Mouse (Mus musculus) midbrain, postnatal 0 days (tissue): ENCODE data around the gene Reep3. TPM values are rescaled to one million over a fixed set of nuclear protein-coding genes. Genes with fewer than 3 reads are reported as not detected.

ENCODE experiments used
- ATAC-seq: fragments of 200-750 bp; cut with Nextera tagmentation; 2 replicates; pipeline ENCODE4 v1.8.0; 2017; ENCODE audit warnings: moderate number of reproducible peaks, mild to moderate bottlenecking, moderate TSS enrichment, moderate library complexity; ENCODE audit not compliant: low FRiP score
- DNase-seq: peaks from one replicate; pipeline ENCODE4 v3.0.0-alpha.2; 2015; ENCODE audit warnings: low spot score
- H3K27ac ChIP-seq: fragments of 300-500 bp; sonication (generic); 2 replicates; pipeline ENCODE4 v1.5.1; 2014; ENCODE audit warnings: low read depth, mild to moderate bottlenecking, low read length, mixed read lengths
- H3K27me3 ChIP-seq: fragments of 300-500 bp; sonication (generic); 2 replicates; pipeline ENCODE4 v1.6.1; 2014; ENCODE audit warnings: low read length, control low read depth, mixed read lengths; ENCODE audit not compliant: insufficient read depth
- H3K36me3 ChIP-seq: fragments of 300-500 bp; sonication (generic); 2 replicates; pipeline ENCODE4 v1.6.1; 2014; ENCODE audit warnings: low read length, control low read depth, mixed read lengths; ENCODE audit not compliant: insufficient read depth
- H3K4me1 ChIP-seq: fragments of 300-500 bp; sonication (generic); 2 replicates; pipeline ENCODE4 v1.6.1; 2014; ENCODE audit warnings: mild to moderate bottlenecking, control low read depth, antibody characterized with exemption, low read length, mixed read lengths; ENCODE audit not compliant: insufficient read depth
- H3K4me2 ChIP-seq: fragments of 300-500 bp; sonication (generic); 2 replicates; pipeline ENCODE4 v1.6.1; 2014; ENCODE audit warnings: low read depth, mild to moderate bottlenecking, low read length, mixed read lengths; ENCODE audit not compliant: poor library complexity, severe bottlenecking
- H3K4me3 ChIP-seq: fragments of 300-500 bp; sonication (generic); 2 replicates; pipeline ENCODE4 v1.5.1; 2014; ENCODE audit warnings: low read depth, mild to moderate bottlenecking, low read length, moderate library complexity
- H3K9ac ChIP-seq: fragments of 300-500 bp; sonication (generic); replicated peaks from 2 replicates; pipeline ENCODE4 v1.6.1; 2014; ENCODE audit warnings: mild to moderate bottlenecking, low read length, moderate library complexity, mixed read lengths; ENCODE audit not compliant: poor library complexity, severe bottlenecking
- H3K9me3 ChIP-seq: fragments of 300-500 bp; sonication (generic); 2 replicates; pipeline ENCODE4 v1.6.1; 2016; ENCODE audit warnings: low read length, control low read depth
- CTCF ChIP-seq: IDR thresholded peaks from 2 replicates; pipeline ENCODE4 v1.5.1; 2016; ENCODE audit warnings: antibody characterized with exemption, mild to moderate bottlenecking
- WGBS: fragments of 180-500 bp; shearing (Covaris S2); extraction: QIAGEN DNeasy Blood & Tissue Kit; methylation state at CpG from one replicate; pipeline ENCODE4 v1.1.7; 2014; 5-methylcytosine and 5-hydroxymethylcytosine counted together
- polyA plus RNA-seq: library from polyadenylated mRNA; unstranded; fragments of >200 nt; fragmentation: Nextera tagmentation; extraction: Ambion mirVana; gene quantifications from 2 replicates; pipeline ENCODE4 v1.2.1, GENCODE M21; 2015
- total RNA-seq: library from RNA; depleted of rRNA; stranded (reverse); fragments of >200 nt; gene quantifications from 2 replicates; pipeline ENCODE4 v1.2.3, GENCODE M21; 2014

Reep3 gene
- total and polyA plus RNA-seq, 2 experiments from 2014 or later = 26.6 to 28.1 TPM

- Histone ChIP-seq H3K27me3 (no peaks in the 10 kb centered on the region), H3K27ac (no peak overlapping the region), H3K4me3 (no peak overlapping the region), H3K9ac (no peak overlapping the region), H3K4me1 (no peaks in the 10 kb centered on the region), H3K9me3 (no peaks in the 10 kb centered on the region), H3K4me2 (no peak overlapping the region), H3K36me3 (no peaks in the 10 kb centered on the region)
- WGBS = 80% methylated on average over 10 of the region's 10 CpGs
- ATAC-seq = no peak
- DNase-seq = peak; percentile 35
- TF ChIP-seq CTCF = no peak
Observed at GRCm38 (mm10) chr10:67083446-67084166, 13.1 kb downstream of the Reep3 start.

GRCm38 (mm10) chr10:67082531-67082930 is 14.2 kb downstream of the Reep3 start:
- TF ChIP-seq CTCF = no peak
- Histone ChIP-seq H3K27ac (no peak overlapping the region), H3K9me3 (no peaks in the 10 kb centered on the region), H3K4me3 (no peak overlapping the region), H3K27me3 (no peaks in the 10 kb centered on the region), H3K9ac (no peak overlapping the region), H3K36me3 (no peaks in the 10 kb centered on the region), H3K4me2 (no peak overlapping the region), H3K4me1 (no peaks in the 10 kb centered on the region)
- DNase-seq (no peak), ATAC-seq (no peak)
- WGBS = 78% methylated on average over 4 of the region's 4 CpGs

- Histone ChIP-seq H3K27ac (no peak overlapping the region), H3K27me3 (no peaks in the 10 kb centered on the region), H3K4me3 (no peak overlapping the region), H3K36me3 (no peaks in the 10 kb centered on the region), H3K4me1 (0 out of 2 replicates have a peak, but pooled peaks cover 3% of the 10 kb centered on the region), H3K9me3 (no peaks in the 10 kb centered on the region), H3K4me2 (no peak overlapping the region), H3K9ac (no peak overlapping the region)
- 89% methylated on average over 18 of the region's 18 CpGs for WGBS
- TF ChIP-seq CTCF = no peak
- DNase-seq = no peak
- ATAC-seq = no peak
Observed at GRCm38 (mm10) chr10:67081206-67082007, 15.3 kb downstream of the Reep3 start.

GRCm38 (mm10) chr10:67079030-67079429 is 17.7 kb downstream of the Reep3 start:
- H3K4me1 ChIP-seq = 0 out of 2 replicates have a peak, but pooled peaks cover 4% of the 10 kb centered on the region
- no peak overlapping the region for H3K9ac ChIP-seq
- WGBS = 57% methylated on average over 4 of the region's 4 CpGs
- H3K27me3 ChIP-seq = no peaks in the 10 kb centered on the region
- no peak for ATAC-seq
- no peaks in the 10 kb centered on the region for H3K9me3 ChIP-seq
- DNase-seq = no peak
- no peak for TF ChIP-seq CTCF
- no peak overlapping the region for H3K4me3 ChIP-seq
- no peaks in the 10 kb centered on the region for H3K36me3 ChIP-seq
- H3K27ac ChIP-seq = no peak overlapping the region
- H3K4me2 ChIP-seq = no peak overlapping the region

- no peaks in the 10 kb centered on the region for H3K27me3 ChIP-seq
- TF ChIP-seq CTCF = no peak
- peak; percentile 52 for ATAC-seq
- no peak overlapping the region for H3K4me3 ChIP-seq
- WGBS = 54% methylated on average over 21 of the region's 21 CpGs
- no peaks in the 10 kb centered on the region for H3K36me3 ChIP-seq
- H3K27ac ChIP-seq = no peak overlapping the region
- H3K9me3 ChIP-seq = no peaks in the 10 kb centered on the region
- peak overlapping the region; percentile 6; the same call in 1 of the 2 replicates for H3K4me2 ChIP-seq
- 0 out of 2 replicates have a peak, but pooled peaks cover 4% of the 10 kb centered on the region for H3K4me1 ChIP-seq
- peak; percentile 61 for DNase-seq
- H3K9ac ChIP-seq = no peak overlapping the region
Observed at GRCm38 (mm10) chr10:67075931-67076878, 20.5 kb downstream of the Reep3 start.
